Mouse (Mus musculus) limb, embryonic 13.5 days (tissue): ENCODE data around the gene Arrb2. TPM values are rescaled to one million over a fixed set of nuclear protein-coding genes. Genes with fewer than 3 reads are reported as not detected.

Experiments
- ATAC-seq: fragments of 200-750 bp; cut with Nextera tagmentation; 2 replicates; pipeline ENCODE4 v1.8.0; 2017; ENCODE audit warnings: low read depth, moderate number of reproducible peaks, moderate TSS enrichment; ENCODE audit not compliant: low FRiP score
- H3K27ac ChIP-seq: fragments of 300-500 bp; sonication (generic); 2 replicates; pipeline ENCODE4 v1.5.1; 2015; ENCODE audit warnings: inconsistent platforms, mild to moderate bottlenecking, moderate library complexity
- H3K27me3 ChIP-seq: fragments of 300-500 bp; sonication (generic); 2 replicates; pipeline ENCODE4 v1.6.1; 2015; ENCODE audit warnings: mild to moderate bottlenecking, inconsistent platforms
- H3K36me3 ChIP-seq: fragments of 300-500 bp; sonication (generic); 2 replicates; pipeline ENCODE4 v1.6.1; 2015; ENCODE audit warnings: inconsistent platforms, mild to moderate bottlenecking, moderate library complexity
- H3K4me1 ChIP-seq: fragments of 300-500 bp; sonication (generic); 2 replicates; pipeline ENCODE4 v1.6.1; 2015; ENCODE audit warnings: inconsistent platforms
- H3K4me2 ChIP-seq: fragments of 300-500 bp; sonication (generic); replicated peaks from 2 replicates; pipeline ENCODE4 v1.6.1; 2015; ENCODE audit warnings: inconsistent platforms, mild to moderate bottlenecking, moderate library complexity
- H3K4me3 ChIP-seq: fragments of 300-500 bp; sonication (generic); 2 replicates; pipeline ENCODE4 v1.5.1; 2015; ENCODE audit warnings: moderate library complexity, mild to moderate bottlenecking, inconsistent platforms
- H3K9ac ChIP-seq: fragments of 300-500 bp; sonication (generic); 2 replicates; pipeline ENCODE4 v1.6.1; 2015; ENCODE audit warnings: mild to moderate bottlenecking, inconsistent platforms
- H3K9me3 ChIP-seq: fragments of 300-500 bp; sonication (generic); 2 replicates; pipeline ENCODE4 v1.6.1; 2016; ENCODE audit warnings: inconsistent platforms
- WGBS: fragments of 180-500 bp; shearing (Covaris S2); methylation state at CpG from one replicate; pipeline ENCODE4 v1.1.7; 2015; 5-methylcytosine and 5-hydroxymethylcytosine counted together
- polyA plus RNA-seq: library from polyadenylated mRNA; unstranded; fragments of >200 nt; fragmentation: Nextera tagmentation; extraction: Ambion mirVana; gene quantifications from 2 replicates; pipeline ENCODE4 v1.2.1, GENCODE M21; 2015

Gene Arrb2
- polyA plus RNA-seq, 1 experiment from 2014 or later: 22.8 TPM

GRCm38 (mm10) chr11:70447373-70447772, 14.9 kb downstream of the Arrb2 start:
- no peaks in the 10 kb centered on the region for H3K36me3 ChIP-seq
- H3K9me3 ChIP-seq: no peaks in the 10 kb centered on the region
- no peak overlapping the region for H3K4me2 ChIP-seq
- no peak overlapping the region for H3K4me3 ChIP-seq
- no peak for ATAC-seq
- no peak overlapping the region for H3K9ac ChIP-seq
- H3K4me1 ChIP-seq: peaks cover 8% of the 10 kb centered on the region
- no peak overlapping the region for H3K27ac ChIP-seq
- WGBS: 71% methylated on average over 1 of the region's 1 CpGs
- H3K27me3 ChIP-seq: no peaks in the 10 kb centered on the region

GRCm38 (mm10) chr11:70450926-70451325, 18.5 kb downstream of the Arrb2 start:
- Histone ChIP-seq H3K4me2 (no peak overlapping the region), H3K27ac (no peak overlapping the region)

GRCm38 (mm10) chr11:70451797-70452498, 19.5 kb downstream of the Arrb2 start, which contains the start of gene Med11:
Gene Med11, plus strand, starts transcription at chr11:70451919.
- H3K9ac ChIP-seq: peak within 1 kb of the TSS; percentile 79
- peak within 1 kb of the TSS; percentile 72 for H3K4me2 ChIP-seq
- H3K9me3 ChIP-seq: no peaks in the 10 kb centered on the region
- ATAC-seq: peak; percentile 99
- H3K36me3 ChIP-seq: peaks cover 9% of the 10 kb centered on the region
- H3K27me3 ChIP-seq: no peaks in the 10 kb centered on the region
- H3K4me1 ChIP-seq: peaks cover 22% of the 10 kb centered on the region
- H3K27ac ChIP-seq: peak within 1 kb of the TSS; percentile 98
- WGBS: under 1% methylated on average over 46 of the region's 46 CpGs
- H3K4me3 ChIP-seq: peak within 1 kb of the TSS; percentile 66

More at GRCm38 (mm10) chr11:70450926-70451325, 18.5 kb downstream of the Arrb2 start:
- H3K9ac ChIP-seq: no peak overlapping the region
- H3K4me1 ChIP-seq: peaks cover 22% of the 10 kb centered on the region
- no peak for ATAC-seq
- WGBS: 83% methylated on average over 2 of the region's 2 CpGs
- H3K9me3 ChIP-seq: no peaks in the 10 kb centered on the region
- no peak overlapping the region for H3K4me3 ChIP-seq
- peaks cover 9% of the 10 kb centered on the region for H3K36me3 ChIP-seq
- H3K27me3 ChIP-seq: no peaks in the 10 kb centered on the region

GRCm38 (mm10) chr11:70453261-70454044, 21.0 kb downstream of the Arrb2 start:
- peak overlapping the region; percentile 72 for H3K4me2 ChIP-seq
- peaks cover 9% of the 10 kb centered on the region for H3K36me3 ChIP-seq
- no peak for ATAC-seq
- no peak overlapping the region for H3K9ac ChIP-seq
- H3K9me3 ChIP-seq: no peaks in the 10 kb centered on the region
- no peak overlapping the region for H3K4me3 ChIP-seq
- no peak overlapping the region for H3K27ac ChIP-seq
- peaks cover 4% of the 10 kb centered on the region for H3K27me3 ChIP-seq
- WGBS: 86% methylated on average over 9 of the region's 9 CpGs
- H3K4me1 ChIP-seq: peaks cover 21% of the 10 kb centered on the region

- whole genome bisulfite sequencing: 18% methylated on average over 32 of the region's 32 CpGs
- peak within 1 kb of the TSS; percentile 66 for H3K9ac ChIP-seq
- peak within 1 kb of the TSS; percentile 56 for H3K4me3 ChIP-seq
- no peaks in the 10 kb centered on the region for H3K9me3 ChIP-seq
- H3K36me3 ChIP-seq: peaks cover 5% of the 10 kb centered on the region
- peak within 1 kb of the TSS; percentile 90 for H3K4me2 ChIP-seq
- H3K27ac ChIP-seq: no peak within 1 kb of the TSS
- peaks cover 59% of the 10 kb centered on the region for H3K27me3 ChIP-seq
- peaks cover 9% of the 10 kb centered on the region for H3K4me1 ChIP-seq
- no peak for ATAC-seq
These were observed 26.5 kb downstream of the Arrb2 start, which contains the start of gene Zmynd15 for GRCm38 (mm10) chr11:70458688-70459600. Gene Zmynd15, plus strand, starts transcription at chr11:70459433.

GRCm38 (mm10) chr11:70459601-70460101, 27.2 kb downstream of the Arrb2 start, which contains the start of gene Cxcl16:
Gene Cxcl16, minus strand, starts transcription at chr11:70459984.
- peak within 1 kb of the TSS; percentile 56 for H3K4me3 ChIP-seq
- no peak within 1 kb of the TSS for H3K27ac ChIP-seq
- H3K4me1 ChIP-seq: peaks cover 10% of the 10 kb centered on the region
- peaks cover 66% of the 10 kb centered on the region for H3K27me3 ChIP-seq
- H3K9me3 ChIP-seq: no peaks in the 10 kb centered on the region
- H3K36me3 ChIP-seq: peaks cover 4% of the 10 kb centered on the region
- peak within 1 kb of the TSS; percentile 66 for H3K9ac ChIP-seq
- peak within 1 kb of the TSS; percentile 90 for H3K4me2 ChIP-seq
- WGBS: 2% methylated on average over 30 of the region's 30 CpGs
- no peak for ATAC-seq

GRCm38 (mm10) chr11:70463970-70464369, 31.5 kb downstream of the Arrb2 start:
- H3K27me3 ChIP-seq: peaks cover 90% of the 10 kb centered on the region
- H3K4me1 ChIP-seq: peaks cover 16% of the 10 kb centered on the region
- H3K4me2 ChIP-seq: no peak overlapping the region
- no peak overlapping the region for H3K27ac ChIP-seq
- no peak overlapping the region for H3K4me3 ChIP-seq
- H3K9me3 ChIP-seq: no peaks in the 10 kb centered on the region
- no peaks in the 10 kb centered on the region for H3K36me3 ChIP-seq
- ATAC-seq: no peak
- H3K9ac ChIP-seq: no peak overlapping the region; the same call in 1 of the 2 replicates
- WGBS: 71% methylated on average over 5 of the region's 5 CpGs

GRCm38 (mm10) chr11:70465211-70465610, 32.8 kb downstream of the Arrb2 start:
- H3K4me3 ChIP-seq: peak overlapping the region; percentile 37

GRCm38 (mm10) chr11:70465824-70466223, 33.4 kb downstream of the Arrb2 start:
- ATAC-seq: no peak
- H3K27ac ChIP-seq: no peak overlapping the region; the same call in 1 of the 2 replicates
- H3K9me3 ChIP-seq: no peaks in the 10 kb centered on the region
- H3K4me2 ChIP-seq: peak overlapping the region; percentile 65
- peak overlapping the region; percentile 37 for H3K4me3 ChIP-seq
- peaks cover 14% of the 10 kb centered on the region for H3K4me1 ChIP-seq
- peak overlapping the region; percentile 63 for H3K9ac ChIP-seq
- H3K27me3 ChIP-seq: peaks cover 72% of the 10 kb centered on the region
- H3K36me3 ChIP-seq: no peaks in the 10 kb centered on the region
- WGBS: 8% methylated on average over 23 of the region's 23 CpGs

More at GRCm38 (mm10) chr11:70465211-70465610, 32.8 kb downstream of the Arrb2 start:
- Histone ChIP-seq H3K27me3 (peaks cover 78% of the 10 kb centered on the region), H3K4me2 (peak overlapping the region; percentile 65), H3K36me3 (no peaks in the 10 kb centered on the region), H3K4me1 (peaks cover 14% of the 10 kb centered on the region), H3K27ac (no peak overlapping the region), H3K9me3 (no peaks in the 10 kb centered on the region), H3K9ac (peak overlapping the region; percentile 63)
- WGBS: 22% methylated on average over 16 of the region's 16 CpGs
- no peak for ATAC-seq

GRCm38 (mm10) chr11:70467902-70468619, 35.6 kb downstream of the Arrb2 start:
- H3K4me3 ChIP-seq: no peak overlapping the region
- H3K4me2 ChIP-seq: no peak overlapping the region
- no peak overlapping the region for H3K27ac ChIP-seq
- no peak for ATAC-seq
- H3K9me3 ChIP-seq: no peaks in the 10 kb centered on the region
- H3K36me3 ChIP-seq: no peaks in the 10 kb centered on the region
- H3K27me3 ChIP-seq: peaks cover 49% of the 10 kb centered on the region
- peaks cover 14% of the 10 kb centered on the region for H3K4me1 ChIP-seq
- no peak overlapping the region for H3K9ac ChIP-seq
- 83% methylated on average over 5 of the region's 5 CpGs for WGBS

GRCm38 (mm10) chr11:70469764-70470163, 37.3 kb downstream of the Arrb2 start:
- Histone ChIP-seq H3K27ac (no peak overlapping the region), H3K9ac (no peak overlapping the region), H3K9me3 (no peaks in the 10 kb centered on the region), H3K4me2 (no peak overlapping the region), H3K36me3 (no peaks in the 10 kb centered on the region), H3K4me3 (no peak overlapping the region), H3K27me3 (peaks cover 32% of the 10 kb centered on the region), H3K4me1 (peaks cover 12% of the 10 kb centered on the region)
- no peak for ATAC-seq
- WGBS: 85% methylated on average over 3 of the region's 3 CpGs
